Mouse (Mus musculus) intestine, embryonic 15.5 days (tissue): Measurements from ENCODE around the gene Pced1b. TPM values are rescaled to one million over a fixed set of nuclear protein-coding genes. Genes with fewer than 3 reads are reported as not detected.
"Not testable (repeated sequence)": the region's sequence is repeated elsewhere in the genome, so short reads cannot be mapped to it uniquely, and the experiment has no call there.

Experiments used
- ATAC-seq: fragments of 200-750 bp; cut with Nextera tagmentation; 2 replicates; pipeline ENCODE4 v1.8.0; 2017; ENCODE audit warnings: moderate TSS enrichment, moderate library complexity
- H3K27ac ChIP-seq: fragments of 300-500 bp; sonication (generic); 2 replicates; pipeline ENCODE4 v1.5.1; 2015; ENCODE audit warnings: mild to moderate bottlenecking, inconsistent platforms
- H3K27me3 ChIP-seq: fragments of 300-500 bp; sonication (generic); replicated peaks from 2 replicates; pipeline ENCODE4 v1.6.1; 2015; ENCODE audit warnings: inconsistent platforms
- H3K36me3 ChIP-seq: fragments of 300-500 bp; sonication (generic); 2 replicates; pipeline ENCODE4 v1.6.1; 2015; ENCODE audit warnings: inconsistent platforms
- H3K4me1 ChIP-seq: fragments of 300-500 bp; sonication (generic); replicated peaks from 2 replicates; pipeline ENCODE4 v1.6.1; 2015; ENCODE audit warnings: inconsistent platforms
- H3K4me2 ChIP-seq: fragments of 300-500 bp; sonication (generic); replicated peaks from 2 replicates; pipeline ENCODE4 v1.6.1; 2015; ENCODE audit warnings: mild to moderate bottlenecking, inconsistent platforms
- H3K4me3 ChIP-seq: fragments of 300-500 bp; sonication (generic); replicated peaks from 2 replicates; pipeline ENCODE4 v1.5.1; 2015; ENCODE audit warnings: inconsistent platforms
- H3K9ac ChIP-seq: fragments of 300-500 bp; sonication (generic); 2 replicates; pipeline ENCODE4 v1.6.1; 2015; ENCODE audit warnings: inconsistent platforms
- H3K9me3 ChIP-seq: fragments of 300-500 bp; sonication (generic); 2 replicates; pipeline ENCODE4 v1.6.1; 2016; ENCODE audit warnings: inconsistent platforms
- WGBS: fragments of 180-500 bp; shearing (Covaris S2); methylation state at CpG from one replicate; pipeline ENCODE4 v1.1.7; 2015; 5-methylcytosine and 5-hydroxymethylcytosine counted together
- polyA plus RNA-seq: library from polyadenylated mRNA; unstranded; fragments of >200 nt; fragmentation: Nextera tagmentation; extraction: Ambion mirVana; gene quantifications from 2 replicates; pipeline ENCODE4 v1.2.1, GENCODE M21; 2015

Pced1b gene
- polyA plus RNA-seq, 1 experiment from 2014 or later, result 4.0 TPM

GRCm38 (mm10) chr15:97351681-97352080 is 104.8 kb downstream of the Pced1b start:
- Histone ChIP-seq H3K27ac (no peak overlapping the region), H3K4me2 (no peak overlapping the region)
- WGBS, result 92% methylated on average over 5 of the region's 5 CpGs

GRCm38 (mm10) chr15:97355676-97356303 is 108.9 kb downstream of the Pced1b start:
- ATAC-seq, result no peak
- H3K4me1 ChIP-seq, result peaks cover 3% of the 10 kb centered on the region; the same call in 1 of the 2 replicates
- WGBS, result 68% methylated on average over 9 of the region's 9 CpGs
- H3K4me2 ChIP-seq, result no peak overlapping the region
- no peak overlapping the region for H3K27ac ChIP-seq
- no peaks in the 10 kb centered on the region for H3K9me3 ChIP-seq
- H3K36me3 ChIP-seq, result no peaks in the 10 kb centered on the region
- H3K4me3 ChIP-seq, result no peak overlapping the region
- H3K27me3 ChIP-seq, result no peaks in the 10 kb centered on the region
- no peak overlapping the region for H3K9ac ChIP-seq

More at GRCm38 (mm10) chr15:97351681-97352080, 104.8 kb downstream of the Pced1b start:
- Histone ChIP-seq H3K4me3 (no peak overlapping the region), H3K36me3 (no peaks in the 10 kb centered on the region), H3K27me3 (no peaks in the 10 kb centered on the region), H3K9ac (no peak overlapping the region), H3K9me3 (no peaks in the 10 kb centered on the region), H3K4me1 (peaks cover 12% of the 10 kb centered on the region; the same call in 1 of the 2 replicates)
- no peak for ATAC-seq

- WGBS, result 92% methylated on average over 1 of the region's 1 CpGs
- no peak for ATAC-seq
- H3K4me2 ChIP-seq, result no peak overlapping the region
- H3K36me3 ChIP-seq, result no peaks in the 10 kb centered on the region
- no peaks in the 10 kb centered on the region for H3K27me3 ChIP-seq
- no peak overlapping the region for H3K4me3 ChIP-seq
- H3K27ac ChIP-seq, result no peak overlapping the region
- no peaks in the 10 kb centered on the region for H3K9me3 ChIP-seq
- no peak overlapping the region for H3K9ac ChIP-seq
- no peaks in the 10 kb centered on the region for H3K4me1 ChIP-seq
Measured at GRCm38 (mm10) chr15:97357016-97357415, 110.1 kb downstream of the Pced1b start.

- H3K27ac ChIP-seq, result no peak overlapping the region
- no peaks in the 10 kb centered on the region for H3K9me3 ChIP-seq
- no peaks in the 10 kb centered on the region for H3K4me1 ChIP-seq
- H3K36me3 ChIP-seq, result no peaks in the 10 kb centered on the region
- 76% methylated on average over 23 of the region's 23 CpGs for WGBS
- ATAC-seq, result no peak
- H3K4me3 ChIP-seq, result no peak overlapping the region
- no peak overlapping the region for H3K4me2 ChIP-seq
- no peaks in the 10 kb centered on the region for H3K27me3 ChIP-seq
- no peak overlapping the region for H3K9ac ChIP-seq
Measured at GRCm38 (mm10) chr15:97360842-97361770, 114.2 kb downstream of the Pced1b start.

- Histone ChIP-seq H3K4me3 (no peak overlapping the region), H3K27me3 (no peaks in the 10 kb centered on the region), H3K36me3 (no peaks in the 10 kb centered on the region), H3K9ac (no peak overlapping the region), H3K27ac (no peak overlapping the region), H3K9me3 (no peaks in the 10 kb centered on the region), H3K4me2 (no peak overlapping the region), H3K4me1 (no peaks in the 10 kb centered on the region)
- 73% methylated on average over 8 of the region's 8 CpGs for WGBS
- ATAC-seq, result no peak; the same call in 1 of the 2 replicates
Measured at GRCm38 (mm10) chr15:97361771-97362171, 114.9 kb downstream of the Pced1b start.

GRCm38 (mm10) chr15:97364271-97364670 is 117.4 kb downstream of the Pced1b start:
- not testable (repeated sequence) for H3K36me3 ChIP-seq, ATAC-seq, H3K27me3 ChIP-seq, H3K9ac ChIP-seq, H3K9me3 ChIP-seq, H3K27ac ChIP-seq, H3K4me2 ChIP-seq, H3K4me1 ChIP-seq, H3K4me3 ChIP-seq
- WGBS, result 80% methylated on average over 3 of the region's 3 CpGs

GRCm38 (mm10) chr15:97364968-97365367 is 118.1 kb downstream of the Pced1b start:
- WGBS, result 86% methylated on average over 8 of the region's 8 CpGs

GRCm38 (mm10) chr15:97368035-97368608 is 121.2 kb downstream of the Pced1b start:
- Histone ChIP-seq H3K4me2 (no peak overlapping the region), H3K36me3 (no peaks in the 10 kb centered on the region), H3K9me3 (no peaks in the 10 kb centered on the region), H3K27me3 (no peaks in the 10 kb centered on the region), H3K4me1 (peaks cover 5% of the 10 kb centered on the region), H3K9ac (no peak overlapping the region), H3K4me3 (no peak overlapping the region), H3K27ac (no peak overlapping the region)
- WGBS, result 91% methylated on average over 9 of the region's 9 CpGs
- ATAC-seq, result no peak

More at GRCm38 (mm10) chr15:97364968-97365367, 118.1 kb downstream of the Pced1b start:
- Histone ChIP-seq H3K36me3 (no peaks in the 10 kb centered on the region), H3K27ac (no peak overlapping the region), H3K9ac (no peak overlapping the region), H3K4me3 (no peak overlapping the region), H3K27me3 (no peaks in the 10 kb centered on the region), H3K4me2 (no peak overlapping the region), H3K4me1 (no peaks in the 10 kb centered on the region), H3K9me3 (no peaks in the 10 kb centered on the region)
- ATAC-seq, result no peak

- no peaks in the 10 kb centered on the region for H3K36me3 ChIP-seq
- H3K27ac ChIP-seq, result no peak overlapping the region
- peaks cover 7% of the 10 kb centered on the region for H3K4me1 ChIP-seq
- no peaks in the 10 kb centered on the region for H3K27me3 ChIP-seq
- 78% methylated on average over 7 of the region's 7 CpGs for WGBS
- H3K9me3 ChIP-seq, result no peaks in the 10 kb centered on the region
- H3K4me3 ChIP-seq, result no peak overlapping the region
- ATAC-seq, result no peak
- no peak overlapping the region for H3K9ac ChIP-seq
- H3K4me2 ChIP-seq, result no peak overlapping the region
Measured at GRCm38 (mm10) chr15:97368631-97369030, 121.7 kb downstream of the Pced1b start.

- no peak overlapping the region for H3K4me3 ChIP-seq
- no peak overlapping the region for H3K4me2 ChIP-seq
- no peak overlapping the region for H3K9ac ChIP-seq
- no peaks in the 10 kb centered on the region for H3K36me3 ChIP-seq
- WGBS, result 91% methylated on average over 10 of the region's 10 CpGs
- H3K27me3 ChIP-seq, result no peaks in the 10 kb centered on the region
- H3K4me1 ChIP-seq, result peaks cover 9% of the 10 kb centered on the region
- no peak for ATAC-seq
- no peak overlapping the region for H3K27ac ChIP-seq
- H3K9me3 ChIP-seq, result no peaks in the 10 kb centered on the region
Measured at GRCm38 (mm10) chr15:97369144-97369543, 122.2 kb downstream of the Pced1b start.

GRCm38 (mm10) chr15:97370880-97371279 is 124.0 kb downstream of the Pced1b start:
- WGBS, result 93% methylated on average over 7 of the region's 7 CpGs
- Histone ChIP-seq H3K27me3 (no peaks in the 10 kb centered on the region), H3K36me3 (no peaks in the 10 kb centered on the region), H3K4me1 (peaks cover 9% of the 10 kb centered on the region), H3K9me3 (no peaks in the 10 kb centered on the region), H3K4me3 (no peak overlapping the region), H3K27ac (no peak overlapping the region), H3K9ac (no peak overlapping the region), H3K4me2 (no peak overlapping the region)
- no peak for ATAC-seq

- WGBS, result 73% methylated on average over 3 of the region's 3 CpGs
- not testable (repeated sequence) for H3K4me2 ChIP-seq, ATAC-seq, H3K27ac ChIP-seq, H3K27me3 ChIP-seq, H3K4me3 ChIP-seq, H3K9ac ChIP-seq, H3K36me3 ChIP-seq, H3K9me3 ChIP-seq
- peaks cover 14% of the 10 kb centered on the region for H3K4me1 ChIP-seq
Measured at GRCm38 (mm10) chr15:97372043-97372442, 125.1 kb downstream of the Pced1b start.
